Mouse (Mus musculus) ES-E14 (cell line): ENCODE data around the gene Srms.

Experiments
- HCFC1 ChIP-seq: IDR thresholded peaks from 2 replicates; pipeline ENCODE4 v1.6.1; 2012; ENCODE audit warnings: low read length, inconsistent platforms, borderline replicate concordance; ENCODE audit not compliant: insufficient read depth
- MAFK ChIP-seq: IDR thresholded peaks from 2 replicates; pipeline ENCODE4 v1.6.1; 2014; ENCODE audit warnings: mild to moderate bottlenecking, low read depth, low read length, inconsistent platforms; ENCODE audit not compliant: insufficient read depth
- ZC3H11A ChIP-seq: IDR thresholded peaks from 2 replicates; pipeline ENCODE4 v1.6.1; 2012; ENCODE audit warnings: low read depth, mild to moderate bottlenecking, inconsistent platforms, low read length, borderline replicate concordance

- no peak for TF ChIP-seq HCFC1
- TF ChIP-seq ZC3H11A = no peak
- TF ChIP-seq MAFK = no peak
Measured at GRCm38 (mm10) chr2:181228335-181228734, 15.3 kb upstream of the Srms start.
